Mouse (Mus musculus) ES-E14 (cell line): ENCODE measurements around the gene Cbarp. TPM values are rescaled to one million over a fixed set of nuclear protein-coding genes. Genes with fewer than 3 reads are reported as not detected.
A peak's percentile ranks its signal among the peaks of the same experiment; 100 is the strongest.

ENCODE experiments used
- DNase-seq: peaks from one replicate; pipeline ENCODE4 v3.0.0-alpha.2; 2013; ENCODE audit warnings: low read depth, low spot score
- H3K27ac ChIP-seq: 2 replicates; pipeline ENCODE4 v1.5.1; 2012; ENCODE audit warnings: low read depth, mild to moderate bottlenecking, low read length, moderate library complexity, mixed read lengths; ENCODE audit not compliant: poor library complexity, insufficient read depth, severe bottlenecking
- H3K36me3 ChIP-seq: 2 replicates; pipeline ENCODE4 v1.6.1; 2012; ENCODE audit warnings: mild to moderate bottlenecking, low read length, moderate library complexity, mixed read lengths; ENCODE audit not compliant: control insufficient read depth, poor library complexity, insufficient read depth, severe bottlenecking
- H3K4me1 ChIP-seq, 2 experiments: fragments of 150-350 bp in 1 of 2; sonication (generic) in 1 of 2; 2 replicates each; pipeline ENCODE4 v1.6.1; 2012; ENCODE audit warnings: low read length in 2 of 2, mild to moderate bottlenecking in 1 of 2, mixed read lengths in 1 of 2; ENCODE audit not compliant: control insufficient read depth in 2 of 2, insufficient read depth in 2 of 2, poor library complexity in 1 of 2
- H3K4me3 ChIP-seq, 2 experiments: fragments of 150-350 bp in 1 of 2; sonication (generic) in 1 of 2; 2 replicates each; pipeline ENCODE4 v1.5.1; 2012; ENCODE audit warnings: low read length in 2 of 2, low read depth in 1 of 2, mild to moderate bottlenecking in 1 of 2, mixed read lengths in 1 of 2; ENCODE audit not compliant: insufficient read depth in 1 of 2, poor library complexity in 1 of 2, severe bottlenecking in 1 of 2
- H3K9ac ChIP-seq: 2 replicates; pipeline ENCODE4 v1.6.1; 2012; ENCODE audit warnings: low read depth, mild to moderate bottlenecking, low read length, mixed read lengths; ENCODE audit not compliant: poor library complexity, insufficient read depth, severe bottlenecking
- H3K9me3 ChIP-seq: fragments of 150-350 bp; sonication (generic); 2 replicates; pipeline ENCODE4 v1.6.1; 2012; ENCODE audit warnings: low read depth, mild to moderate bottlenecking, low read length; ENCODE audit not compliant: control insufficient read depth, insufficient read depth
- CHD2 ChIP-seq: IDR thresholded peaks from 2 replicates; pipeline ENCODE4 v1.6.1; 2014; ENCODE audit warnings: mild to moderate bottlenecking, low read depth, low read length, inconsistent platforms
- HCFC1 ChIP-seq: IDR thresholded peaks from 2 replicates; pipeline ENCODE4 v1.6.1; 2012; ENCODE audit warnings: low read length, inconsistent platforms, borderline replicate concordance; ENCODE audit not compliant: insufficient read depth
- MAFK ChIP-seq: IDR thresholded peaks from 2 replicates; pipeline ENCODE4 v1.6.1; 2014; ENCODE audit warnings: mild to moderate bottlenecking, low read depth, low read length, inconsistent platforms; ENCODE audit not compliant: insufficient read depth
- ZC3H11A ChIP-seq: IDR thresholded peaks from 2 replicates; pipeline ENCODE4 v1.6.1; 2012; ENCODE audit warnings: low read depth, mild to moderate bottlenecking, inconsistent platforms, low read length, borderline replicate concordance
- ZNF384 ChIP-seq: IDR thresholded peaks from 2 replicates; pipeline ENCODE4 v1.6.1; 2012; ENCODE audit warnings: low read depth, low read length, inconsistent platforms
- in situ Hi-C, 2 experiments: fragments of 600-800 bp; cut with MboI; formaldehyde crosslinking; loops; one replicate each; pipeline ENCODE4 v1.15.1; 2025; ENCODE audit warnings: low sequenced_read_pairs in 2 of 2, inconsistent platforms in 1 of 2; ENCODE audit not compliant: unreplicated experiment in 2 of 2
- total RNA-seq: library from RNA; depleted of rRNA; stranded (reverse); fragments of 300-350 nt; gene quantifications from 2 replicates; pipeline ENCODE4 v1.2.3, GENCODE M21; 2012

Gene Cbarp
- total RNA-seq, 1 experiment: 20.9 TPM

DNA sequence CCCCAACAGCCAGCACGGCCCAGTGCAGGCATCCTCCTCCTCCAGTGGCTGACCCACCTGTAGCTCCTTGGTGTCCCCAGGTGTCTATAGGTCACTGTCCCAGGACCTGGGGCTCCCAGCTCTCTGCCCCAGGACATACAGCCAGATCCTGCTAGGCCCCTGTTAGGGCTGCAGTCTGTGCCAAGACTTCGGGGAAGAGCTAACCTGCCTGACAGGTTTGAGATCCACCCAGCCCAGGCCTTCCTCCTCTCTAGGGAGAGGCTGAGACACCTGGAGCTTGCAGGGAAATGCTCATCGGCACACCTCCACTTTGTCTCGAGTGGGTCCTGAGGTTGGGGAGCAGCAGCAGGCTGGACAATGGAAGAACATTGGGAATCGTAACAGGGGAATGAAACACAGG lies 34.7 kb downstream of the Cbarp start:
- H3K9ac ChIP-seq: 0 out of 2 replicates have a peak overlapping the region, but pooled peaks have one; percentile 30
- no peaks in the 10 kb centered on the region for H3K36me3 ChIP-seq
- TF ChIP-seq CHD2 (no peak), HCFC1 (no peak), ZC3H11A (no peak), MAFK (no peak), ZNF384 (no peak)
- H3K4me3 ChIP-seq: no peak overlapping the region
- DNase-seq: no peak
- no peaks in the 10 kb centered on the region for H3K9me3 ChIP-seq
- in situ Hi-C loops: loop anchor here in 1 of 2 experiments (25.0 kb wide), 1 partner anchor 119 kb away; the partner anchor contains the start of genes Abca7, Cnn2 and Tmem259
- H3K4me1 ChIP-seq: peaks cover 0 to 20% of the 10 kb centered on the region in 2 experiments; a peak in 2 of 4 replicates
- no peak overlapping the region for H3K27ac ChIP-seq

DNA sequence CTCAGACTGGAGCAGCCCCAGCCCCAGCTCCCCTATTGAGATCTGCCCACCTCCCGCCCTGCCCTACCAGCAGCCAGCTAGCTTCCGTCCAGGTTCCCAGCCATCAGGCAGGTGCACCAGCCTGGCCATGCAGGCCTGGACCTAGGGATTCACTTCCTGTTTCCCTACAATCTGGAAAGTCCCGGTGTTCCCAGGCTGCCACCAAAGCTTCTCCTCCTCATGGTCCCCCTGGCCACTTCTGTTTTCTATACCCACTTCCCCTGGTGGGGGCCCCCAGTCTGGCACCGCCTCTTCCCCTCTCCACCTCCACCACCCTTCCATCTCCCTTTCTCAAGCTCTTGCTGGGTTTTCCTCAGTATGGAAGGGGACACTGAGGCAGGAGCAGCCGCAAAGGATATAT lies 35.2 kb downstream of the Cbarp start, which contains the start of gene Sbno2:
Gene Sbno2, minus strand, starts transcription at position 112 of the 400 bp plus-strand sequence.
- no peaks in the 10 kb centered on the region for H3K36me3 ChIP-seq
- in situ Hi-C loops: loop anchor here in 1 of 2 experiments (25.0 kb wide), 1 partner anchor 118 kb away; the partner anchor contains the start of genes Abca7, Cnn2 and Tmem259
- peak within 1 kb of the TSS; percentile 30; the same call in 1 of the 2 replicates for H3K9ac ChIP-seq
- H3K4me3 ChIP-seq: peak within 1 kb of the TSS; percentile 23 to 38; a peak in 1 of 4 replicates
- TF ChIP-seq ZC3H11A (no peak), MAFK (no peak), ZNF384 (no peak), HCFC1 (no peak), CHD2 (no peak)
- H3K4me1 ChIP-seq: peaks cover 0 to 22% of the 10 kb centered on the region in 2 experiments; a peak in 2 of 4 replicates
- no peak for DNase-seq
- H3K9me3 ChIP-seq: no peaks in the 10 kb centered on the region
- no peak within 1 kb of the TSS for H3K27ac ChIP-seq

DNA sequence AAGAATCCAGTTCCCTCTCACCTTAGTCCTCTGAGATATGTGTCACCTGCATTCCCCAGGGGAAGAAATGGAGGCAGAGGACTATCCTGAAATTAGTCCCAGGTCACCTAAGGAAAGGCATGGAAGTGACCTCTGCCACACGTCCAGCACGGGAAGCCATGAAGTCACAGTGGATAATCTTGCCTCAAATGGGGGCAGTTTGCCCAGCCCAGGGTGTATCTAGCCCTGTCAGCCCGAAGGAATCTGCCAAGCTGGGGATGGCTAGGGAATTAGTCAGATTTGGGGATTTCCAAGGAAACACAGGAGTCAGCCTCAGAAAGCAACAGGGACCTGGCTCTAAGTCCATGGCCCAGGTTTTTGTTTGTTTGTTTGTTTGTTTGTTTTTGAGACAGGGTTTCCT lies 36.5 kb downstream of the Cbarp start:
- DNase-seq: no peak
- Histone ChIP-seq H3K9ac (no peak overlapping the region), H3K9me3 (no peaks in the 10 kb centered on the region), H3K36me3 (no peaks in the 10 kb centered on the region), H3K4me3 (no peak overlapping the region), H3K27ac (no peak overlapping the region), H3K4me1 (peaks cover 0 to 21% of the 10 kb centered on the region in 2 experiments; a peak in 2 of 4 replicates)
- TF ChIP-seq HCFC1 (no peak), ZNF384 (no peak), MAFK (no peak), ZC3H11A (no peak), CHD2 (no peak)
- in situ Hi-C loops: loop anchor here in 1 of 2 experiments (25.0 kb wide), 1 partner anchor 117 kb away; the partner anchor contains the start of genes Abca7, Cnn2 and Tmem259

DNA sequence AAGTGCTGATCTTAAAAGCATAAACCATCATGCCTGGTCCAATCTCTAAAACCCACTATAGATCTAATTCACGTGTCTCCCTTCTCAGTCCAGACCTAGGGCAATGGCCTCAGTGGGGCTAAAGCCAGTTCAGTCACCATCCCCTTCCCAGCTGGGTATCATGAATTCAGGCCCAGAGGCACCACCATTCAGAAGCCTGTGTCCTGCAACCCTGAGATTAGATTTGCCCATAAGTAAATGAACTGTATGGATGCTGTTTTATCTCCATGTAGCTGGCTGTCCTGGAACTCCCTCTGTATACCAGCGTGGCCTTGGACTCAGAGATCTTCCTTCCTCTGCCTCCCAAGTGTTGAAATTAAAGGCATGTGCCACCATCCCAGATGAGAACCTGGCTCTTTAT lies 37.6 kb downstream of the Cbarp start:
- H3K4me3 ChIP-seq: no peak overlapping the region
- H3K4me1 ChIP-seq: peaks cover 3 to 25% of the 10 kb centered on the region in 2 experiments
- TF ChIP-seq CHD2: no peak
- TF ChIP-seq HCFC1: no peak
- TF ChIP-seq ZC3H11A: no peak
- TF ChIP-seq ZNF384: no peak
- TF ChIP-seq MAFK: no peak
- H3K27ac ChIP-seq: no peak overlapping the region
- no peaks in the 10 kb centered on the region for H3K36me3 ChIP-seq
- H3K9ac ChIP-seq: no peak overlapping the region
- DNase-seq: no peak
- in situ Hi-C loops: loop anchor here in 1 of 2 experiments (25.0 kb wide), 1 partner anchor 116 kb away; the partner anchor contains the start of genes Abca7, Cnn2 and Tmem259
- no peaks in the 10 kb centered on the region for H3K9me3 ChIP-seq
